Mouse (Mus musculus) cerebellum, postnatal 14 days (tissue): Measurements from ENCODE around the gene Dync2li1.

Experiments
- DNase-seq, 2 experiments: peaks; one replicate each; pipeline ENCODE4 v3.0.0; 2021; ENCODE audit warnings: mixed read lengths in 2 of 2

Gene Dync2li1

DNA sequence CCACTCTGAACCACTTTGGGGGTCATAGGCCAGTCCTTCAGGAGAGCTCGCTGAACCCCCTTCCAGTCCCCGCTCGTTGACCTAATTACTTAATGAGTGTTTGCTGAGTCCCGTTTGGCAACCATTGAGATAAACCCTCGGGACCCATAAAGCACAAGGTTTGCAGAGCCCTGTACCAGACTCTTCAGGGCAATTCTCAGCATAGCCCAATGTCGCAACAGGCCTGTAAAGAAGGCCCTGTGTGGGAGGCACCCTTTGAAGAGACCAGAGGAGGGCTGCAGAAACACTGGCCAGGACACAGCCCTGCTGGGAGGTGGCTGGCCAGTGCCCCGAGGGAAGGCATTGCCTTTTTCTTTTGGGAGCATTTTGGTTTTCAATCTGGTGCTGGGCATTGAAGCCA is 14.3 kb upstream of the Dync2li1 start:
- DNase-seq: no peak

DNA sequence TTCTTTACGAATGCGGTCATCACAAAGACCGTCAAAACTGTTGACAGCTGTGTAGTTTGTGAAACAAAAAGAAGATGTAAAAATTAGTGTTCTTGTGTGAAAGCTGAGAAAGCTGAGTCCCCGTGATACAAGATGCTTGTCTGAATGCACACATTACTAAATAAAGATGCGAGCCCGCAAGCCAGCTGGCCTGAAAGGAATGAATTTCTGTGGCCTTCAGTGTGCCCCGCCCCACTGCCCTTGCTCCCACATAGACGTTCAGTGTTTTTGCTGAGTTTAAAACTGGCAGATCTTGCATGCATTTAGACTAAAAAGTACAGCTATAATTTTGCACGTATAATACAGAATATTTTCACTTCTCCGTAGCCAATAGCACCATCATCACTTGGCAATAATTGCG is 10.5 kb upstream of the Dync2li1 start:
- DNase-seq: no peak

DNA sequence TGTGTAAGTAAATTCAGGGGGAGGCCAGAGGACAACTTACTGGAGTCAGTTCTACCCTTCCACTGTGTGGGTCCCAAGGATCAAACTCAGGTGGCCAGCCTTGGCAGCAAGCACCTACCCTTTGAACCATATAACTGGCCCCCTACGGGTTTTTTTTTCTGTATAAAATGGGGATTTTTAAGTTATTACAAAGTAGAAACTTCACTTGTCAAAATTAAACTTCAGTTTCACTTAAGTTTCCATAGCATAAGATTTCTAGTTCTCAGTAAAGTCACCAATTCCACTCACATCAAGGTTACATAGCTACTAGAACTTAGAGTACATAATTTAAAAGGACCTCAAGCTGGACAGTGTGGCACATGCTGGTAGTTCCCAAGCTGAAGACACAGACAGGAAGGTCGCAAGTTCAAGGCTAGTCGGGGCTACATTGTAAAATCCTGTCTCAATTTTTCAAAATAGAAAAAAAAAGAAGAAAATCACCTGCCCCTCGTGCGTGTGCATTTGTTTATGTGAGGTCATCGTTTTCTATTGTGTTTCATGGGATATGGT is 9.7 kb upstream of the Dync2li1 start:
- DNase-seq: no peak

DNA sequence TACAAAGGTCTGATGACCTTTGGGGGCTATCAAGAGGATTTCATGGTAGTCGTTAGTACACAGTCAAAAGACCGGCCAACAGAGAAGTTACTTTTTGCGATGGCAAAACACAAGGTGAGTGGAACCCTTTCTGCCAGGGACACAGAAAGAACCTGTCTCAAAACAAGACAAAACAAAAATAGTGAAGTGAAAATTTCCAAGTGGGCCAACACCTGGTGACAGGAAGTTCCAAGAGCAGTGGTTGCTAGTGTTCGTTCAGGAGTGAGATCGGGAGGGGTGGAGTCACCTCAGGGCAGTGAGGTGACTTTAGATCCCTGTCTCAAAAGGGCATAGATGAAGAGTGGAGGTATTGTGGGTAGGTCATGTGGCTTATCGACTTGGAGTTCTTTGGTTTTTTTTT is 8.3 kb upstream of the Dync2li1 start:
- DNase-seq: no peak

DNA sequence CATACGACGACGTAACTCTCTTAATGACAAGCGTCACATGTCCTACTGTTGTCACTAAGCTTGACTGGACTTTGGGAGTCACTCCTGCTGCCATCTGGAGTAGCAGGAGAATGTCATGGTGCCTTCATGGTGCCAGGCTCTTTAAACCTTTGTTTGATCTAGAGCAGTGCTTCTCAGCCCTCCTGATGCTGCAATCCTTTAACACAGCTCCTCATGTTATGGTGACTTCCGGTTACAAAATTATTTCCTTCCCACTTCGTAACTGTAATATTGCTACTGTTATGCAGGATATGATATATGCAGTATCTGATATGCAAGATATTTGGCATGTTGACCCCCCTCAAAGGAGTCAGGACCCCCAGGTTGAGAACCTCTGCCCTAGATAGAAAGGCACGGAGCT is 7.2 kb upstream of the Dync2li1 start:
- DNase-seq: no peak

DNA sequence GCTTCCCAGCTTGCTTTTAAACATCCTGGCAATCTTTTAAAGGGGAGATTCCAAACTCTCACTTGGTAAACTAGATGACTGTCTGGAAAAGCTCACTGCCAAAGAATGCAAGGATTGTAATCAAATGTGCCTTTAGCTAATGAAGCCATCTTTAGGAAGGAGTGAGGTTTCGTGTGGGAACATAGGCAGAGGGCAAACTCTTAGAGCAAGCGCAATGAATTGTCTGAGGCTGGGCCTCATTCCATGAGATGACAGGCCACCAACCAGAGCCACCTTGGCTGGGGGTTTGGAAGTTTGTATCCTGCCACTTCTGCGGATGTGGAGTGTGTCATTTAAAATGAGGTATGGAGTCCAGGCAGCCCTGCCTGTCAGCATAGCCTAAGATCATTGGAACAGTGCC is 6.2 kb upstream of the Dync2li1 start:
- DNase-seq: no peak

DNA sequence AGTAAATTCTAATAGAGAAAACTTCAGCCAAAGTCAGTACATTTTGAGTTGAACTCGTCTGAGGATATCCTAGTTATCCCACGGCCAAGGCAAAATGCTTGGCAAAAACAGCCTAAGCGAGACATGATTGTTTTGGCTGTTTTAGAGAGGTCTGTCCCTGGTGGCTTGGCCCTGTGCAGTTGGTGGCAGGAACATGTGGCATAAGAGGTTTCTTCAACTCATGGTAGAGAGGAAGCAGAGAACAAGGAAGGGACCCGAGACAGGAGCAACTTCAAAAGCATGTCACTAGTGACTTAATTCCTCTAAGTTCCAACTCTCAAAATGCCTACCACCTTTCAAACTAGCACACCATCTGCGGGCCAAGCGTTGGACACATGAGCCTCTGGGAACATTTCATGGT is 5.7 kb upstream of the Dync2li1 start:
- DNase-seq: no peak

DNA sequence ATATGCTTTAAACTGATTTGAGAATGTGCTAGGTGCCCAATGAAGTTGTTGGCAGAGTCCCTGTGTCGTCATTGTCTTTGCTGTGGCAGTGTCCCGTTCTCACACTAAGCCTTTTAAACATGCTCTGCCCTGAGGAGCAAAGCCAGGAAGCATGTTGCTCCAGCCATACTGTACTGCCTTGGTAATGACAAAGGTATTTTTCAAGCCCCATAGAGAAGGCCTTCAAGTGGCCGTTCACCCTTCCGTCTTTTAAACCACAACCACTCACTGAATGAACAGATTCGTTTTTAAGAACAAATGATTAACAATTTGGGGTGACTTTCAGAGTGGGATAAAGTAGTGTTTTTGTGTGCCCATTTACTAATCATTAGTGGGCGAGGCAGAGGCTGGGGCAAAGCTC is 5.1 kb upstream of the Dync2li1 start:
- no peak for DNase-seq

DNA sequence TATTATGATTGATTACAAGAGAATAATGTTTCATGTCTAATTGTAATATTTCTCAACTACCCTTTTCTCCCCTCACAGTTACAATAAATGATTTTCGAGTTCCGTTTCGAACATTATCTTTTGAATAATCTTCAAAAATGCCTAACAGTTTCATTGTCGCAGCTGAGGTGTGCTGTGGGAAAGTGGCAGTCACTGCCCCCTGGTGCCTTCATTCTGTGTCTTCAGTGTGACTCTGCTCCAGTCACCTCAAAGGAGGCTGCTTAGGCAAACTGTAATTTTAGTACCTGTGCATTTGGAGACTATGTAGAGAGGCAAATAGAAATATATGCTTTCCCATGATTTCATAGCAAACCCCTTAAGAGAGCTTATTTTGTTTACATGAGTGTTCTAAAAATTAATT is 4.3 kb upstream of the Dync2li1 start:
- no peak for DNase-seq

DNA sequence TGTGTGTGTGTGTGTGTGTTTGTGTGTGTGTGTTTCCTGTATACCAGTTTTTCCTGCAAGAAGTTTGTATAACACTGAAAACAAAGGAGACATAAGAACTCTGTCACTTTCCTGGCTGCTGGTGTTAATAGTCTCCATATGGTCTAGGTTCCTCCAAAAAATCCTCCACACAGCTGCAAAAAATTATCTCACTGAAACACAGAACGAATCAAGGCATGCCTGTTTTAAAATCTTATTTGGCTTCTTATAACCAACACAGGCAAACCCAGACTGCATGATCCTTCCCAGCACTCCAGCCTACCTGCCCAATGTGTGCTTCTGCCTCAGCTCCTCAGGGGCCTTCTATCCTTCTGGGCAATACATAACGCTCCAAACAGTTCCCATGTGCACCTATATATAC is 3.4 kb upstream of the Dync2li1 start:
- no peak for DNase-seq

DNA sequence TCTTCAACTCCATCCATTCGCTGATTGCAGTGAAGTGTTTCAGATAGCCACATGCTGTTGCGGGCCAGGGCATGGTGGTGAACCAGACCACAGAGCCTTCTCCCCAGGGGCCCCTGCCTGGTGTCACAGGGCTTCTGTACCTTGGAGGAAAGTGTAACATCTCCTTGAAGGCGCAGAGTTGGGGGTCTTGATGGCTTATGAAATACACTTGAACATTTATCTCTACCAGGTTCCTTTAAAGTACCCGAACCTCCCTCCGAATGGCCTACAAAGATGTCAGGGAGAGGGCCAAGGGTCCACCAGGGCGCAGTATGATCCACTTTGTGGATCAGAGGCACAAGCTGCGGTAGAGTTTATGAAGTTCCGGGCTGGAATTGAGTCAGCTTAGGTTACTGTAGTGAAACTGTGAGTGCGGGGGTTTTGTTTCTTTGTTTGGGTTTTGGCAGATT is 585 bp downstream of the Dync2li1 start:
- DNase-seq: peak; percentile 41 to 45

DNA sequence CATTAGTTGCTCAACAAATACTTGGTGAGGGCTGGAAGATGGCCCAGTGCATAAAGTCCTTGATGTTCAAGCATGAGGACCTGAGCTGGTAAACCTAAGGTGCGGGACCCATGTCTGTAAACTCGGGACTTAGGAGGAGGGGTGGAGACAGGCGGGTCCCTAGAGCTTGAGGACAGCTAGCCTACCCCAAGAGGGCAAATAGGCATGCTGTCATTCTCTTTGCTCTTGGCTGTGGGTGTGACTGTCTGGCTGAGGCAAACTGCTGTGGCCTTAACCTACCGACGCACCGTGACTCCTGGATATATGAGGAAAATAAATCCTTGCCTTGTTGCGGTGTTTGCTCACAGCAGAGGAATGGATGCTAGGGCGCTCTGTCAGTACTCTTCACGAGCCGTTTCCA is 1.4 kb downstream of the Dync2li1 start:
- no peak for DNase-seq

DNA sequence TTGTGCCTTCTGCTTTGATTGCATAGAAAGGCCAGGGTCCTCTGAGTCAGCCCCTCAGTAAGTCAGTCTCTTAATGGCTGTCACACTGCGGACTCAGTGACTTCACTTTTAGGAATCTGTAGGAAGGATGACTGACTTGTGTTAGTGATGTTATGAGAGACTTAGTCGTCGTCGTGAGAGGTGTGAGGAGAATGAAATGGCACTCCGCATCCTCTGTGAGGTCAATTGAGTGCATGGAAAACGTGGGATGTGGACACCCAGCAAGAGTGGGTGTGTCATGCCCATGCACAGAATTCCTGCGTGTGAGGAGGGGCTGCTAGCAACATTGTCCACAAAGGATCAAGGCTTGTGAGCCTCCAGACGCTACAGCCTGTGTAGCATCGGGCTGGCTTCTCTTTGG is 2.3 kb downstream of the Dync2li1 start:
- no peak for DNase-seq

DNA sequence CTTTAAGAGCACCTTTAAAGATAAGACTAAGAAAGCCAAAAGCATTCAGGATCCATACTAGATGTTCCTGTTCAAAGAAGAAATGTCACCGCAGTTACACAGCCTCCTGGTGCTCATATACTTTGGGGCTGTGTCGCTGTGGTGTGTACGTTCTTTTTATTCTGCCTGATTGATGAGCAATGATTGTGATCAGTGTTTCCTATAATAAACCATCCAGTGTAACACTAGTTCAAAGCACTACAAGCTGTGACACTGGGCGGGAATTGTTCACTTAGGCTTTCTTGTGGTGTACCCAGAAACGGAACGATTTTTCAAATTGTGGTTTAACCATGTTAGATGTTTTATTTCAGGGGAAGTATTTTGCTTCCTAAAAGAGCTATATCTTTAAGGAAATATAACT is 5.5 kb downstream of the Dync2li1 start:
- DNase-seq: no peak

DNA sequence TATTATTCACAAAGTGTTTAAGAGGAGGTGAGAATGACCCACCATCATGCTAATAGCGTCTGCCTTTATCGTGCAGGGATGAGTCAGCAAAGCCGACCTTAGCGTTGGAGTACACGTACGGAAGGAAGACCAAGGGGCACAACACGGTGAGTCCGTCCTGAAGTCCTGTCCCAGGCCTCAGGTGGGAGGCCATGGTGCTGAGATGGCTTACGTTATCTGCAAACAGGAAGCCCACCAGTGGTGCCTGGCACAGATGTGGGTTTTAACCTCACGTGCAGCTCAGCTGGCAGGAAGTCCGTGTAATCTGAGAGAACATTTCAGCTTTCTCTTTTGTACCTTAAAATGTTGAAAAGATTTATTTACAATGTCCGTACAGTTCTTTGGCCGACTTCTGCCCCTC is 7.1 kb downstream of the Dync2li1 start:
- no peak for DNase-seq

DNA sequence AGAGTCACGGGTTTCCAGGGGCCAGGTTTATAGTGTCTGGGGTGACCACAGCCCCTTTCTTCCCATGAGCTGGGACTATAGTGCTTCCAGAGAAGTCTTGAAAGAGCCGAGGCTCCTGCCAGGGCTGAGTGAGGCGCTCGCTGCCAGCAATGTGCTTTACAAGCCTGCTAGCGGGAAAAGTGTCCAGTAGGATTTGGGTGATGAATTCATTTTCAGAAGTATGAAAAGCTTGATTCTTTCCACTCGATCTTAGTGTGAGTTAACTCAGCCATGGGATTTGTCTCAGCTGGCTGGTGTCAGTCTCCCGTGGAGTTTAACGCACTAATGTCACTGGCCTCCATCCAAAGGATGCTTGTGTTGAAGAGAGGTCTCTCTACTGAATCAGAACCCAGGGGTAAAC is 10.0 kb downstream of the Dync2li1 start:
- peak in 1 of 2 experiments; percentile 8 for DNase-seq

DNA sequence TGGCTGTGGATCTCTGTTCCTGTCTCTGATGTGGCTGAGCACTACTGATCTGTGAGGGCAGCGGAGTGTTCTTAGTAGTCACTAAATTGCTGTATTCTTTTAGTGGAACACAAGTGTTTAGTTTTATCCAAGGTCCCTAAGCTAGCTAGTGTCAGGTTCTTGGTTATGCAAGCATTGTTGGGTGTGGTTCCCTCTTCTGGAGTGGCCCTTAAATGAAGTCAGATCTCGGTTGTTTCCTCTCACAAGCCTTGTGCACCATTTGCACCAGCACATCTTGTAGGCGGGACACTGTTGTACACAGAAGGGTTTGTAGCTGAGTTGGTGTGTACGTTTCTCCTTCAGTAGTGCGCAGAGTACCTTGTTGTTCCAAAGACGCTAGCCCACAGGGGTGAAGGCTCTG is 11.7 kb downstream of the Dync2li1 start:
- DNase-seq: no peak

DNA sequence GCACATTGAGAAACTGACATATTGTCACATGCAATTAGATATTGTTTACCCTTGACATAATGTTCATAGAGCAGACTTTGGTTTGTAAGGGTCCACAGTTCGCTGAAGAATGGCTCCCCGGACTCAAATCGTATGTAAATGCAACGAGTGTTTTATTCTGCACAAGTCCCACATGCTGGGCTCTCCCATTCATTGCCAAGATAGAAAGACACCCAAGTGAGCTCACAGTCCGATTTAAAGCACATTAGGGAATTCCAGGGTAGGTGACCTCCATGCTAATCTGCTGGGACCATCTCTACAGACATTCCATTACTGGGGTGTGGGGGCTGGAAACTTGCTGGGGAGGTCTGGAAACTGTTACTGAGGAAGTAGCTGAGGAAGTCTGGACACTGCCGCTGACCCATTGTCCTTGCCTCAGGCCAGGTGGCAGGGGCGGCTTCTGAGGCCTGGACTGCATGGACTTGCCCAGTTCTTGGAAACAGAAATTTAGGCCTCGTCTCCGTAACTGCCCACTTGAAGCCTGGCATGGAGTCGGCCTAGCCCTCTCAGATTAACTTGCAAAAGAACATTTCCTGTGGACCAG is 13.6 kb downstream of the Dync2li1 start:
- no peak for DNase-seq

DNA sequence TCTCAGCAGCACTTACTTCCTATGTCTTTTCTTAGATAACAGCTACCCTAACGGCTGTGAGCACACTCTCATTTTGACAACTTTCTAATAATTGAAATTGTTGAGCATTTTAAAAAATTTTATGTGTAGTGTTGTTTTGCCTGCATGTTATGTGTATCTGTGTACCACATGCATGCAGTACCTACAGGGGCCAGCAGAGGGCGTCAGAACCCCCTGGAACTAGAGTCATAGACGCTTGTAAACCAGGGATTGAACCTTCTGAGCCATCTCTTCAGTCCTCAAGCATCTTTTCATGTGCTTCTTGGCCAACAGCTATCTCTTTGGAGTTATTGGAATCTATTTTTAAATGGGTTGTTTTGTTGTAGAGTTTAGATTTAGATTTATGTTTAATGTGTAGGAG is 15.6 kb downstream of the Dync2li1 start:
- DNase-seq: peak; percentile 50 to 73

DNA sequence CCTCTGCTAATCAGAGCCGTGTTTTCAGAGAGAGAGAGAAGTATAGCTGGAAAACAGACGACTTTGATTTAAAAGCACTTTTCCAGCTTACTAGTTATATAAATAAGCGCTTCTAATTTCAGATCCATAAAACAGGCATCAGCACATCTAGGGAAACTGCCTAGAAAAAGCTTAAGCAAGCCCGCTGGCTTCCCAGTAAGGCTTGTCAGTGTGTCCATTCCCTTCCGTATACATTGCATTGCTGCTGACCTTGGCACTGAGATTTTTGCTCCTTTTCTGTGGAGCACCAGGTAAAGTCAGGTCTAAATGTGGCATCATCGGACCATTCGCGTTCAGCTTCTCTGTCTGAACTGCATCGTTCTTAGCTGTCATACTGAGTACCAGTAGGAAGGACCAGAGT is 16.0 kb downstream of the Dync2li1 start:
- no peak for DNase-seq

DNA sequence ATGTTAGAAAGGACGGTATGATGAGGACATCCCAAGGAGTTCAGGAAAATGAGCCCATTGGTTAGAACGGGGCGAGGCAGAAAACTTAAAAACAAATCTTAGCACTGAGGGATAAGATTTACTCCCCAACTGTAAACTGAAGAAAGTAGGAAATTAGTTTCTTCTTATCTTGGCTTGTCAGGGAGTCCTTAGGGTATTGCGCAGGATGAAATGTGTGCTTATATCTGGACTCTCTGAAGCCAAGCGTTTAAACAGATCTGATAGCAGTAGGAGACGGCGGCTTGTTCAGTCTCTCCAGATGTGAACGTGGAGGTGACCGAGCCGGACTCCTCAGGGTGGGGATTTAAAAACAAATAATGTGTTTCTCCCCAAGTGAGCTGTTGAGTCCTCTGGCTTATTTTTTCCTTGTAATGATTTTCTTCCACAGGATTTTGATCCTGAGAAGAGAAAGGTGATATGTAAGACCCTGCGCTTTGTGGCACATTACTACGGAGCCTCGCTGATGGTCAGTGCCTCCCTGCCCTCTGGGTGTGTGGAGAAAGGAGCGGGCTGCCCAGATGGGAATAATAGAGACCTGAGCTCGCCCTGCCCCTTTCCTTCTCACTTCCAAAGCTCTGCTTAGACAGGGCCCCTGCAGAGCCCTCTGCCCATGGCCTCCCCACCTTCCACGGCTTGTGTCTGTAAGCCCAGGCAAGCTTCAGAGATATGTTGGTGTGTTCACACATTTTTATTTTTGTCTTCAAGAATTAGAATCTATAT is 18.2 kb downstream of the Dync2li1 start:
- no peak for DNase-seq

DNA sequence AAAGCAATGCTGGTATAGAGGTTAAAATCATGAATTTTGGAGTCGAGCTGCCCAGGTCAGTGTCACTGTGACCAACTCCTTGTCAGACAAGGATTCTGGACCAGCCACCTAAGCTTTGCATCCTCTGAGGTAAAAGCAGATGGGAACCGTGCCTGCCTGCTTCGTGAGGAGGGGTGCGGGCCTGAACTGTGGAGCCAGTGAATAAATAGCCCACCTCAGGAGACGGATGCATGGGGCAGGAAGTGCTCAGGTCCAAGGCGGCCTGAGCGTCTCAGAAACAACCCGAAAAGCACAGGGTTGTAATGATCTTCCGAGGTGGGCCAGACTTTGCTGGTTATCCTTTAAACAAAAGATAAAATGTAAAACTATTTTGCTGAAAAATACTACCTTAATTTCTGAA is 18.8 kb downstream of the Dync2li1 start:
- no peak for DNase-seq

DNA sequence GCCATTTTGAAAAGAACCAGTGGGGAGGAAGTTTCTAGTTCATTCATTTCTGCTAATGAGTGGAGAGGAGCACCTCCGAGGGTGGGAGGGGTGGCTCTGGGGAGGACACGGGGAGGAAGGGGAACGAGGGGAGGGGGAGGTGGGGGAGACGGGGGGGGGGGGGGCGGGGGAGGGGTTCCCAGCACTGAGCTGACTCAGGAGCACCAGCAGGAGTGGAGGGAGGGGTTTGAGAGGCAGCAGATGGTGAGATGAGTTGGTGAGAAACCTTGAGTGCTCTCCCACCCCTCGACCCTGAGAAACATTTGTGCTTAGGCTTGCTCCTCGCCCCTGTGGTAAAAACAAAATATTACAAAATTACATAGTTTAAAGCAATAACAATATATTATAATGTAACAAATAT is 19.6 kb downstream of the Dync2li1 start:
- no peak for DNase-seq

DNA sequence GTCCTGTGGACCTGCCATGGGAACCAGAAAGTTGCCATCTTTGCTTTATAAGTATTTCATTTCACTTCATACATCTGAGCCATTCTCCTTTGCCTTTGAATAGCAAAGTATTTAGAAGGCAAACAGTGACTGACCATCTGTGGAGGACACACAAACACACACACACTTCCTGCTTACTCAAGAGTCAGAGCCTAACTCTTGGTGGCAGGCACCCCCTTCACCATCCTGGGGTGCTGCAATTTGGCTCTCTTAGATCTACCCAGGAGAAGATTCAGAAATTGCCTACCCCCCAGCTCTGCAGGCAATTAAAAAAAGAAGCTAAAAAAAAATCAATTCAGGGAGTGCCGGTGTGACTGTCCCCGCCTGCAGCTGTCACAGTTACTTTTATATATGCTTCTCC is 20.2 kb downstream of the Dync2li1 start:
- no peak for DNase-seq

DNA sequence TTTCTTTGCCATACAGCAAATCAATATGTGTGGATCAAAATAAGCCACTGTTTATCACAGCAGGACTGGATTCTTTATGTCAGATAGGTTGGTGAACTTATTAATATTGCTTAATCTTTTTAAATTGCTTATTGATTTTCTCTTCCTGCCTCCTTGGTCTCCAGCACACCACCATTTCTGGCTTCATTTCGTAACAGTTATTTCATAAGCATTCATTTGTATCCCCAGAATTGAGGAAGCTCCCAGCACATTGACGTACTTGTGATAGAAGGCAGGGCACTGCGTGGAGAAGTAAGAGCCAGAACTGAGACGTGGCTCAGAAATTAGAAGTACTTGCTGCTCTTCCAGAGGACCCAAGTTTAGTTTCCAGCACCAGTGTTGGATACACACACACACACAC is 21.3 kb downstream of the Dync2li1 start:
- no peak for DNase-seq
